Mouse (Mus musculus) cerebellum, postnatal 36 days (tissue): ENCODE measurements around the gene Nprl3.
A peak's percentile ranks its signal among the peaks of the same experiment; 100 is the strongest.
"Not testable (repeated sequence)": the region's sequence is repeated elsewhere in the genome, so short reads cannot be mapped to it uniquely, and the experiment has no call there.

Experiments
- DNase-seq, 2 experiments: peaks; one replicate each; pipeline ENCODE4 v3.0.0; 2021 to 2022; ENCODE audit warnings: mixed read lengths in 2 of 2

Gene Nprl3

DNA sequence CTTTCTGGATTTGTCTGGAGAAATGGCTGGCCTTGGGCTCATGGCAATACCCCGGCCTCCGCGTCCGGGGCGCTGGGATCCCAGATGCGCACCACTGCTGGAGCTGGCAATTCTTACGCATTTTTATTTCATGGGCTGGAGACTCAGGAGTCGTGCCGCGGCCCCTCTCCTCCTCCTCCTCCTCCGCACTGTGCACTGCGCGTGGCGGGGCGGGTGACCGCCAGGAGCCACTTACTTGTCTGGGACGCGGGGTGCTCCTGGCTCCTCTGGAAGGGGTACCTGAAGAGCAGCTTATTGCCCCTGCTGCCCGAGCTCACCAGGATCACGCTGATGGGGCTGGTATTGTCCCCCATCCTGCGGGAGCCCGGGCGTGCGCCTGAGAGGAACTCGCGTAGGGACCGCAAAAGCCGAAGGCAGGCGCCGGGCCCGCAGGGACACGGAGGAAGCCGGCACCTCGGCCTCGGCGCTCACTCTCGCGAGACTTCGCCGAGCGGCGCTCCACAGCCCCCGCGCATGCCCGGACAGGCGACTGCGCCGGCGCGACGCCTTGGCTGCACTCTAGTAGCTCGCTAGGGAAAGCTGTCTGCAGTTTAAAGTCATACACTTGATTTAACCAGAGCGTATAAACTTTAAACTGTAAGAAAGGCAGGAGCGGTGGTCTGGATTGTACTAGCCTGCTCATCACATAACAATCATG lies at the start of gene Nprl3:
Gene Nprl3, minus strand, starts transcription at position 520 of the 697 bp plus-strand sequence.
- DNase-seq: peak; percentile 94 to 97

DNA sequence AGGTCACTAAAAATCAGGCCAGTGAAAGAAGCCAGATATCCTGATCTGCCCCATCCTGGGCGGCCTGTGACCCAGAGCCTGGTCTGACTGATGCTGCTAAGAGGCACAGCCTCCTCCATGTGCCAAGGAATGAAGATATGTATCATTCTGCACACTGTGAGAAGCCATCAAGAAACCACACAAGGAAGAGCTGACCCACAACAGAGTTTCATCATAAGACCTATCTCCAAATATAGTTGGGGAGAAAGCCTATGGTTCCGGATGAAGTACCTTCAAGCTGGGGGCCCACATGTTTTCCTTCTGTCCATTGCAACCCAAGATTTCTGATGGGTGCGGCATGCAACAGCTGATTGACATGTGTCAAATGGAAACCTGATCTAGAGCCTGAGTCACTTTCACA lies 48.5 kb upstream of the Nprl3 start:
- no peak for DNase-seq

DNA sequence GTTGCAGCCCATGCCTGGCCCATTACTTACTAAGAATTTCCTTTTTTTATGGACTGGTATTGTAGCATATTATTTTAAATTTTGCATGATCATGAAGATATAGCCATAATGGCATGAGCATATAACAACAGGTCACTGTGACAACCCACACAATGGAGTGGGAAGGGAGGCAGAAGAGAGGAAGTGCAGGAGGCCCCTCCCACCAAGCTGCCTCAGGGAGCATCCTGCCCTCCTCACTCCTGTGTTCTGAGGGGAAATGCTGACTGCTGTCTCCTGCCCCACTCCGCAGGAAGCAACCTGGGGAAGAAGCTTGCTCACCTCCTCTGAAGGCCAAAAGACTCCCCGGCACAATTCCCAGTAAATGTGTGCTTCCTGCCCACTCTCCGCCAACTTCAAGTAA lies 42.4 kb upstream of the Nprl3 start:
- DNase-seq: no peak

- no peak for DNase-seq
Measured at GRCm38 (mm10) chr11:32309446-32309845, 41.9 kb upstream of the Nprl3 start.

DNA sequence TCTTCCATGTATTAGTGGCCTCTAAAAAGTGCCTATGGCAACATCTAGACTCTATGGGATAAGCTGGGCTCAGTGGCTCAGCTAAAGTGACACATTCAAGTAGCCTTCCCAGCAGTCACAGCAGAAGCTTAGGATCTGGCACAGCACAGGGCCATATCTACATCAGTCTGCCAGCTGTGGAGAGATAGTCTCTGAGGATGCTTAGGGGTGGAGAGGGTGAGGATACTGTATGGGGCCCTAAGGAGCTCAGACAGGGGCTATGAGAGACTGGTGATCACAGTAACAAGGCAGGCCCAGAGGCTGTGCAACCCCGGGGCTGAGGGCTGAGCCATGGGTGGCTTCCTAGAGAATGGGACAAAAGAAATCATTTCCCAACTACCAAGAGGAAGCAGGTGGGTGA lies 39.5 kb upstream of the Nprl3 start:
- DNase-seq: no peak

DNA sequence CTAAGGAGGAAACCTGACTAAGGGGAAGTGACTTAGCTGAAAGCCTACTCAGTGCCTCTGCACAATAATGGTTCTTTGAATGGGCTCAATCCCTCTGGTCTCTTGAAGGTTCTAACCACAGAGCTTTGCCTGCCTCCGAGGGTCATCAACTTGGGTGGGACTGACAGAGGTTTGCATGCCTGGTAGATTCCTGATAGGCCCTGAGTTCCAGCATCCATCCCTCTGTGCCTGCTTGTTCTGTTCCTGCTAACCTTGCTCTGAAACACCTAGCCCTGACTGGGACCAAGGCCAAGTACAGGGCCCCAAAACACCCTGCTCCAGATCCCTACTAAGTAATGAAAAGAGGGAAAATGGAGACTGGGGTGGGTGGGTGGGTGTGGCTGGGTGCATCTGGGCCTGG lies 35.9 kb upstream of the Nprl3 start:
- no peak for DNase-seq

- DNase-seq: no peak
Measured at GRCm38 (mm10) chr11:32302824-32303419, 35.4 kb upstream of the Nprl3 start.

- DNase-seq: no peak
Measured at GRCm38 (mm10) chr11:32301506-32301905, 34.0 kb upstream of the Nprl3 start.

- no peak for DNase-seq
Measured at GRCm38 (mm10) chr11:32300279-32301267, 33.1 kb upstream of the Nprl3 start.

DNA sequence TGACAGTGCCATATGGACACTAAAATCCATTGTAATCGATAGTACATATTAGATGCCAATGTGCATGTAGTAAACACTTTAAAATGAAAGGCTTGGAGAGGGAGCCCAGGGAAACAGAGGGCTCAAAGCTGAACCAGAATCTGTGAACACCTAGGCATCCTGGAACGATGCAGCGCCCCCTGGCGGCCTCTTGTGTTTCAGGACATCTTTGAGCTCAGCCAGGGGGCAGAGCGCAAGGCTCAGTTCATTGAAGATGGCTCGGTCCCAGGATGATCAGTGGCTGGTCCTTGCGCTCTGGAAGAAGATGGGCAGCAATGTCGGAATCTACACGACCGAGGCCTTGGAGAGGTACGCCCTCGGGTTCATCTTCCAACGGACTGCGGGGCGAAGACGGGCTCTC lies 32.4 kb upstream of the Nprl3 start, which contains the start of gene Hbq1a:
Gene Hbq1a, plus strand, starts transcription at position 205 of the 400 bp plus-strand sequence.
- peak; percentile 71 to 76 for DNase-seq

- no peak for DNase-seq
Measured at GRCm38 (mm10) chr11:32298532-32298918, 31.0 kb upstream of the Nprl3 start.

DNA sequence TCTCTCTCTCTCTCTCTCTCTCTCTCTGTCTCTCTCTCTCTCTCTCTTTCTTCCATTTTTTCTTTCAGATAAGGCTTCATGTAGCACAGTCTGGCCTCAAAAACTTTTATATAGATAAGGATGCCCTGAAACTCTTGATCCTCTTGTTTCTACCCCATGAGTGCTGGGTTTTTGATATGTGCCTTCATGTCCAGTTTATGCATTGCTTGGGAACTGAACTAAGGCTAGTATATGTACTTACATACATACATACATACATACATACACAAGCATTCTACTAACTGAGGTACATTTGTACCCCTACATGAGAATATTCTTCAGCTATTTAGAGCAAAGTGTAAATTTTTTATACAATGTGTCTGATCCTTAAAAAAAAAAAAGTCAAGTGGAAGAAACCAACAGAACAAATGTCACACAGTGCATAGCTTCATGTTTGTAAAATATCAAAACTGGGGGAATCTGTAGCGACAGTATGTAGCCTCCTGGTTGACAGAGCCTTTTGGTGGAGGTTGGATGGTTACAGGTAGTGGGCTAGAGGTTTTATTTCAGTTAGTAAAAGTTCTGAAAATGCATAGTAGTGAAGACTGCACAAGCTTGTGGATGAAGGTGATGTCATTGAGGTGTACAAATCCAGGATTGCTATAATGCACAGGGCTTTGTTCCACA lies 30.5 kb upstream of the Nprl3 start:
- no peak for DNase-seq

DNA sequence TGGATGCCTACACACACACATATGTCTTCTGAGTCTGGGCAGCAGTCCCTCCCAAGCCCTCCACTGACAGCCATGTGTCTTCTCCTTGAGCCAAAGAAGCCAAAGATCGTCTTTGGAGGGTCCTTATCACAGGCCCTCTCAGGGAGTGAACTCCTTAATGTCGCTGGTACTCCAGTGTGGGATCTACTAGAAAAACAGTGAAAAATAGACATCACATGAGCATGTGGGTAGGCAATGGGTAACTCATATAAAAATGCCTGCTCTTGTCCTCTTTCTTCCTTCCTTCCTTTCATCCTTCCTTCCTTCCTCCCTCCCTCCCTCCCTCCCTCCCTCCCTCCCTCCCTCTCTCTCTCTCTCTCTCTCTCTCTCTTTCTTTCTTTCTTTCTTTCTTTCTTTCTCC lies 29.9 kb upstream of the Nprl3 start:
- DNase-seq: not testable (repeated sequence)

GRCm38 (mm10) chr11:32296203-32296602 lies 28.7 kb upstream of the Nprl3 start, which contains the start of gene Hba-a2:
Hba-a2 (plus strand) TSS chr11:32296489.
- not testable (repeated sequence) for DNase-seq

DNA sequence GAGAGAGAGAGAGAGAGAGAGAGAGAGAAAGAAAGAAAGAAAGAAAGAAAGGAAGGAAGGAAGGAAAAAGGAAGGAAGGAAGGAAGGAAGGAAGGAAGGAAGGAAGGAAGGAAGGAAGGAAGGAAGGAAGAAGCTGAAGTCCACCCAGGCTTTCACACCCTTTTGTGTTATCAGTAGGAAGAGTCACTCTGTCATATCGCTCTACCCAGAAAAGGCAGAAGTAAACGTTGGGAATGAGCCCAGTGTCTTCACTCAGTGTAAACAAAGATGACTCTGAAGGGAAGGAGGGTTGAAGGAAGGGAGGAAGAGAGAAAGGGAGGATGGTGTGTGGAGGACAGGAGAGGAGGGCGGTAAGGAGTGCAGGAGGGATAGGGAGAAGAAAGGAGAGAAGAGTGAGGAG lies 26.0 kb upstream of the Nprl3 start:
- DNase-seq: not testable (repeated sequence)

- not testable (repeated sequence) for DNase-seq
Measured at GRCm38 (mm10) chr11:32292819-32293218, 25.3 kb upstream of the Nprl3 start.

DNA sequence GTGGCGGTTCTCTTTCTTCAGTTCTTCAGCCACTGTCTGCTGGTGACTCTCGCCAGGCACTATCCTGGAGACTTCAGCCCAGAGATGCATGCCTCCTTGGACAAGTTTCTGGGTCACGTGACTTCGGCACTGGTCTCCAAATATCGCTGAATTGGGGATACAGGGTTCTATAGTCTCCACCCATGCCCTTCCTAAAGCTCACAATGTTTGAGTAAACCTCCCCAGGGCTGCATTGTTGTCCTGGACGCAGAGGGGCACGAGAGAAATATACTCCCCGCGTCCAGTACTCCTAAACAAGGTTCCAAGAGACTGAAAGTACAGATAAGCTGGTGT lies 20.0 kb upstream of the Nprl3 start:
- no peak for DNase-seq

DNA sequence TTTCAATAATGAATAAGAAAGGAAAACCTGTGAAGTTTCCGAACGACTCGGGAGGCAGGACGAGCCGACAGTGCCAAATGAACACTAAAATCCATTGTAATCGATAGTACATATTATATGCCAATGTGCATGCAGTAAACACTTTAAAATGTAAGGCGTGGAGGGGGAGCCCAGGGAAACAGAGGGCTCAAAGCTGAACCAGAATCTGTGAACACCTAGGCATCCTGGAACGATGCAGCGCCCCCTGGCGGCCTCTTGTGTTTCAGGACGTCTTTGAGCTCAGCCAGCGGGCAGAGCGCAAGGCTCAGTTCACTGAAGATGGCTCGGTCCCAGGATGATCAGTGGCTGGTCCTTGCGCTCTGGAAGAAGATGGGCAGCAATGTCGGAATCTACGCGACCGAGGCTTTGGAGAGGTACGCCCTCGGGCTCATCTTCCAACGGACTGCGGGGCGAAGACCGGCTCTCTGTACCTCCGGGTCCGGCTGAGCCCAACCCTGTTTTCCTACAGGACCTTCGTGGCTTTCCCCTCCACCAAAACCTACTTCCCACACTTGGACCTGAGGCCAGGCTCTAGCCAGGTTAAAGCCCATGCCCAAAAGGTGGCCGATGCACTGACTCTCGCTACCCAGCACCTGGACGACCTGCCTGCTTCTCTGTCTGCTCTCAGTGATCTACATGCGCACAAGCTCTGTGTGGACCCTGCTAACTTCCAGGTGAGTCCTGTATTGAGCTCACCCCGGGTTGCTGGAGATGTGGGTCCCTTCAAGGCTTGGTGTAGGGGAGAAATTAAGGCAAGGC lies 19.4 kb upstream of the Nprl3 start, which contains the start of gene Hbq1b:
Gene Hbq1b, plus strand, starts transcription at position 271 of the 798 bp plus-strand sequence.
- DNase-seq: peak; percentile 85 to 86

DNA sequence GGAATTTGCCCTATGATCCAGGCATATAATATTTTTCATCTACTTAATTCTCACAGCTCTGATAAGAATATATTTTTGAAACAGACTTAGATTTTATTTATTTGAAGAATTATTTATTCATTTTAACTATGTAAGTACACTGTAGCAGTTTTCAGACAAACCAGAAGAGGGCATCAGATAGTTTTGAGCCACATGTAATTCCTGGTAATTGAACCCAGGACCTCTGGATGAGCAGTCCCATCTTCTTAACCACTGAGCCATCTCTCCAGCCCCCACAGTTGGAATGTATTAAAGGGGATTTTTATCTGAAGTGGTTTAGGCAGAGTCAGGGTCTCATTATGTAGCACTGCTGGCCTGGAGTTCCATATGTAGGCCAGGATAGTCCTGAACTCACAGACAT lies 18.4 kb upstream of the Nprl3 start:
- DNase-seq: not testable (repeated sequence)

- DNase-seq: no peak
Measured at GRCm38 (mm10) chr11:32285031-32285775, 17.7 kb upstream of the Nprl3 start.

DNA sequence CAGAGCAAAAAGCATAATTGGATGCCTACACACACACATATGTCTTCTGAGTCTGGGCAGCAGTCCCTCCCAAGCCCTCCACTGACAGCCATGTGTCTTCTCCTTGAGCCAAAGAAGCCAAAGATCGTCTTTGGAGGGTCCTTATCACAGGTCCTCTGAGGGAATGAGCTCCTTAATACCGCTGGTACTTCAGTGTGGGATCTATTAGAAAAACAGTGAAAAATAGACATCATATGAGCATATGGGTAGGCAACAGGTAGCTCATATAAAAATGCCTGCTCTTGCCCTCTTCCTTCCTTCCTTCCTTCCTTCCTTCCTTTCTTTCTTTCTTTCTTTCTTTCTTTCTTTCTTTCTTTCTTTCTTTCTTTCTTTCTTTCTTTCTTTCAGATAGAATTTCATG lies 17.1 kb upstream of the Nprl3 start:
- not testable (repeated sequence) for DNase-seq
